Mouse (Mus musculus) stomach, postnatal 0 days (tissue): Measurements from ENCODE around the gene Arntl. TPM values are rescaled to one million over a fixed set of nuclear protein-coding genes. Genes with fewer than 3 reads are reported as not detected.

Experiments
- ATAC-seq: fragments of 200-750 bp; cut with Nextera tagmentation; 2 replicates; pipeline ENCODE4 v1.8.0; 2017; ENCODE audit not compliant: low FRiP score, low TSS enrichment
- DNase-seq: peaks from one replicate; pipeline ENCODE4 v3.0.0-alpha.2; 2016; ENCODE audit warnings: low spot score
- H3K27ac ChIP-seq: fragments of 300-500 bp; sonication (generic); replicated peaks from 2 replicates; pipeline ENCODE4 v1.5.1; 2014; ENCODE audit warnings: mild to moderate bottlenecking, control low read depth
- H3K27me3 ChIP-seq: fragments of 300-500 bp; sonication (generic); 2 replicates; pipeline ENCODE4 v1.6.1; 2014; ENCODE audit warnings: low read length; ENCODE audit not compliant: control insufficient read depth, insufficient read depth
- H3K36me3 ChIP-seq: fragments of 300-500 bp; sonication (generic); 2 replicates; pipeline ENCODE4 v1.6.1; 2014; ENCODE audit warnings: low read length, mixed read lengths; ENCODE audit not compliant: control insufficient read depth, insufficient read depth
- H3K4me1 ChIP-seq: fragments of 300-500 bp; sonication (generic); replicated peaks from 2 replicates; pipeline ENCODE4 v1.6.1; 2014; ENCODE audit warnings: antibody characterized with exemption; ENCODE audit not compliant: control insufficient read depth, insufficient read depth
- H3K4me2 ChIP-seq: fragments of 300-500 bp; sonication (generic); replicated peaks from 2 replicates; pipeline ENCODE4 v1.6.1; 2014; ENCODE audit warnings: low read depth, mild to moderate bottlenecking, control low read depth, moderate library complexity
- H3K4me3 ChIP-seq: fragments of 300-500 bp; sonication (generic); 2 replicates; pipeline ENCODE4 v1.5.1; 2014; ENCODE audit warnings: low read depth, low read length, control low read depth
- H3K9ac ChIP-seq: fragments of 300-500 bp; sonication (generic); 2 replicates; pipeline ENCODE4 v1.6.1; 2014; ENCODE audit warnings: mild to moderate bottlenecking, low read length, control low read depth, mixed read lengths
- H3K9me3 ChIP-seq: fragments of 300-500 bp; sonication (generic); 2 replicates; pipeline ENCODE4 v1.6.1; 2016; ENCODE audit warnings: low read length; ENCODE audit not compliant: control insufficient read depth
- CTCF ChIP-seq: IDR thresholded peaks from 2 replicates; pipeline ENCODE4 v1.5.1; 2016; ENCODE audit warnings: antibody characterized with exemption, low read depth, mild to moderate bottlenecking, moderate library complexity
- EP300 ChIP-seq: optimal IDR thresholded peaks from 2 replicates; pipeline ENCODE3; 2016; ENCODE audit warnings: antibody characterized with exemption
- WGBS: fragments of 180-500 bp; shearing (Covaris S2); extraction: QIAGEN DNeasy Blood & Tissue Kit; methylation state at CpG from one replicate; pipeline ENCODE4 v1.1.7; 2014; 5-methylcytosine and 5-hydroxymethylcytosine counted together
- polyA plus RNA-seq: library from polyadenylated mRNA; unstranded; fragments of >200 nt; fragmentation: Nextera tagmentation; extraction: Ambion mirVana; gene quantifications from 2 replicates; pipeline ENCODE4 v1.2.1, GENCODE M21; 2015

The Arntl gene
- polyA plus RNA-seq, 1 experiment from 2014 or later: 6.6 TPM

- ATAC-seq (no peak), DNase-seq (peak; percentile 30)
- H3K27ac ChIP-seq: no peak overlapping the region; the same call in 1 of the 2 replicates
- no peak overlapping the region for H3K4me2 ChIP-seq
- H3K4me3 ChIP-seq: no peak overlapping the region
- H3K36me3 ChIP-seq: peaks cover 5% of the 10 kb centered on the region; the same call in 1 of the 2 replicates
- H3K27me3 ChIP-seq: no peaks in the 10 kb centered on the region
- WGBS: 80% methylated on average over 6 of the region's 6 CpGs
- H3K4me1 ChIP-seq: no peaks in the 10 kb centered on the region
- H3K9ac ChIP-seq: no peak overlapping the region
- no peaks in the 10 kb centered on the region for H3K9me3 ChIP-seq
- TF ChIP-seq EP300 (no peak), CTCF (no peak)
These were observed 87.3 kb downstream of the Arntl start for GRCm38 (mm10) chr7:113294598-113294997.

GRCm38 (mm10) chr7:113295077-113295890, 88.0 kb downstream of the Arntl start:
- ATAC-seq: peak; percentile 80
- no peak overlapping the region for H3K4me3 ChIP-seq
- 37% methylated on average over 17 of the region's 17 CpGs for WGBS
- no peak overlapping the region for H3K9ac ChIP-seq
- DNase-seq: peak; percentile 67
- H3K27me3 ChIP-seq: no peaks in the 10 kb centered on the region
- no peaks in the 10 kb centered on the region for H3K9me3 ChIP-seq
- peaks cover 5% of the 10 kb centered on the region; the same call in 1 of the 2 replicates for H3K36me3 ChIP-seq
- no peak overlapping the region for H3K4me2 ChIP-seq
- peak overlapping the region; percentile 61; the same call in 1 of the 2 replicates for H3K27ac ChIP-seq
- 0 out of 2 replicates have a peak, but pooled peaks have one; percentile 4 for TF ChIP-seq CTCF
- TF ChIP-seq EP300: no peak
- no peaks in the 10 kb centered on the region for H3K4me1 ChIP-seq

- peaks cover 5% of the 10 kb centered on the region; the same call in 1 of the 2 replicates for H3K36me3 ChIP-seq
- TF ChIP-seq CTCF (no peak), EP300 (no peak)
- DNase-seq (no peak), ATAC-seq (no peak)
- no peaks in the 10 kb centered on the region for H3K9me3 ChIP-seq
- H3K9ac ChIP-seq: no peak overlapping the region
- no peaks in the 10 kb centered on the region for H3K4me1 ChIP-seq
- H3K4me2 ChIP-seq: no peak overlapping the region
- no peaks in the 10 kb centered on the region for H3K27me3 ChIP-seq
- no peak overlapping the region for H3K4me3 ChIP-seq
- 94% methylated on average over 4 of the region's 4 CpGs for WGBS
- no peak overlapping the region for H3K27ac ChIP-seq
These were observed 90.5 kb downstream of the Arntl start for GRCm38 (mm10) chr7:113297813-113298212.

GRCm38 (mm10) chr7:113310136-113310535, 102.9 kb downstream of the Arntl start:
- peaks cover 11% of the 10 kb centered on the region for H3K36me3 ChIP-seq
- H3K27me3 ChIP-seq: no peaks in the 10 kb centered on the region
- ATAC-seq (no peak), DNase-seq (no peak)
- WGBS: 72% methylated on average over 3 of the region's 3 CpGs
- no peak overlapping the region for H3K4me2 ChIP-seq
- no peaks in the 10 kb centered on the region for H3K4me1 ChIP-seq
- H3K4me3 ChIP-seq: no peak overlapping the region
- no peak overlapping the region for H3K9ac ChIP-seq
- TF ChIP-seq CTCF (no peak), EP300 (no peak)
- no peaks in the 10 kb centered on the region for H3K9me3 ChIP-seq
- H3K27ac ChIP-seq: no peak overlapping the region

- H3K27ac ChIP-seq: no peak overlapping the region
- H3K9me3 ChIP-seq: no peaks in the 10 kb centered on the region
- H3K36me3 ChIP-seq: peaks cover 8% of the 10 kb centered on the region
- no peak overlapping the region for H3K9ac ChIP-seq
- TF ChIP-seq EP300 (no peak), CTCF (peak; percentile 82)
- peak; percentile 74 for DNase-seq
- no peaks in the 10 kb centered on the region for H3K27me3 ChIP-seq
- WGBS: 23% methylated on average over 2 of the region's 2 CpGs
- H3K4me3 ChIP-seq: no peak overlapping the region
- no peaks in the 10 kb centered on the region for H3K4me1 ChIP-seq
- H3K4me2 ChIP-seq: no peak overlapping the region
- 0 out of 2 replicates have a peak, but pooled peaks have one; percentile 49 for ATAC-seq
These were observed 104.5 kb downstream of the Arntl start for GRCm38 (mm10) chr7:113311784-113312183.

GRCm38 (mm10) chr7:113320128-113320527, 112.9 kb downstream of the Arntl start:
- no peaks in the 10 kb centered on the region for H3K4me1 ChIP-seq
- H3K9me3 ChIP-seq: no peaks in the 10 kb centered on the region
- no peak overlapping the region for H3K4me2 ChIP-seq
- 50% methylated on average over 1 of the region's 1 CpGs for WGBS
- ATAC-seq (no peak), DNase-seq (no peak)
- H3K27me3 ChIP-seq: no peaks in the 10 kb centered on the region
- no peak overlapping the region for H3K9ac ChIP-seq
- H3K36me3 ChIP-seq: 0 out of 2 replicates have a peak, but pooled peaks cover 7% of the 10 kb centered on the region
- TF ChIP-seq CTCF: no peak
- TF ChIP-seq EP300: no peak
- no peak overlapping the region for H3K27ac ChIP-seq
- no peak overlapping the region for H3K4me3 ChIP-seq
